Comparison of ENCODE assay signal across 8 mouse cellular contexts in the genomic region with DNA sequence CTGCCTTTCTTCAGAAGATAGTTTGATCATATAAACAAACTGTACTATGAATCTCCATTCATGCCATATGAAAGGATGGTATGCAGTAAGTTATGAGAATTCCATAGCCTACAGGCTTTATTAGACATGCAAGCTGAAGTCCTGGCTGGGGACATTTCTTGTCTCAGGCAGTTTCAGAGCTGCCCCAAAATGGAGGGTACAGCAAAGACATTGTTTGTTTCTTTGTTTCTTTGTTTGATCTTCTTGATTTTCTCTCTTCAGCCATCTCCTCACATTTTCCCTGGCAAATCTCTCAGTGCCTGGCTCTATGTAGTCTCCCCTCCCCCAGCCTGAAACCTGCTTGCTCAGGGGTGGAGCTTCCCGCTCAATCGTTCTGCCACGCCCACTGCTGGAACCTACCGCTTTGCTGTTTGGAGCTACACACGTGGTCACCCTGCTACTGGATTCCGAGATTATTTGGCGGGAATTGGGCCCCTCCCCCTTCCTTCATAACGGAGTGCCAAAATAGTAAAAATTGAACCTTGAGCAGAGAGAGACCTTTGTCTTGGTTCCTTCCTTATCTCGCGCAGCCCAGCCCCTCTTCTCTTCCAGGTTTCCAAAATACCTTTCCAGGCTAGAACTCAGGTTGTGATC. TPM values are rescaled to one million over a fixed set of nuclear protein-coding genes. Genes with fewer than 3 reads are reported as not detected.
A peak's percentile ranks its signal among the peaks of the same experiment; 100 is the strongest.
DNase-seq lines count a peak whose midpoint lies in the region; ATAC-seq and TF ChIP-seq lines count a peak whose summit lies in the region.
"Not testable (repeated sequence)": the region's sequence is repeated elsewhere in the genome, so short reads cannot be mapped to it uniquely, and the experiment has no call there.

No protein-coding gene starts in this region.

- peak overlapping the region; percentile 36 for H3K4me2 ChIP-seq in forebrain, embryonic 15.5 days (replicated peaks)
- peak overlapping the region; percentile 26; the same call in 1 of the 2 replicates for H3K4me2 ChIP-seq in hindbrain, embryonic 12.5 days (replicated peaks)
- H3K4me2 ChIP-seq in kidney, embryonic 15.5 days: peak overlapping the region; percentile 46
- peak overlapping the region; percentile 51 for H3K4me2 ChIP-seq in liver, embryonic 13.5 days
- peak overlapping the region; percentile 9 for H3K4me2 ChIP-seq in midbrain, embryonic 14.5 days (ENCODE audit: low read length)
- peak overlapping the region; percentile 22; the same call in 1 of the 2 replicates for H3K4me2 ChIP-seq in stomach, embryonic 14.5 days (replicated peaks; ENCODE audit: low read depth, low read length)

- ATAC-seq in G1E (ENCODE audit: extremely low read depth, insufficient number of reproducible peaks, low FRiP score, poor library complexity, severe bottlenecking); forebrain, embryonic 15.5 days (replicated peaks); hindbrain, embryonic 12.5 days (ENCODE audit: low FRiP score); kidney, embryonic 15.5 days (replicated peaks; ENCODE audit: low FRiP score); liver, embryonic 13.5 days (ENCODE audit: low read depth); midbrain, embryonic 14.5 days (ENCODE audit: low FRiP score, low TSS enrichment); stomach, embryonic 14.5 days (ENCODE audit: insufficient number of reproducible peaks, insufficient read depth, low FRiP score, low read depth): not testable (repeated sequence)

- 3% methylated on average over 10 of the region's 10 CpGs for WGBS in embryonic facial prominence, embryonic 10.5 days
- WGBS in forebrain, embryonic 15.5 days: 2% methylated on average over 10 of the region's 10 CpGs
- 7% methylated on average over 10 of the region's 10 CpGs for WGBS in hindbrain, embryonic 12.5 days
- 5% methylated on average over 10 of the region's 10 CpGs for WGBS in kidney, embryonic 15.5 days
- 3% methylated on average over 10 of the region's 10 CpGs for WGBS in liver, embryonic 13.5 days (ENCODE audit: insufficient replicate concordance)
- WGBS in midbrain, embryonic 14.5 days: 3% methylated on average over 10 of the region's 10 CpGs
- WGBS in stomach, embryonic 14.5 days: 4% methylated on average over 10 of the region's 10 CpGs

- not testable (repeated sequence) for DNase-seq in G1E (ENCODE audit: low spot score); midbrain, embryonic 14.5 days
- peak; percentile 61 for DNase-seq in embryonic facial prominence, embryonic 10.5 days (ENCODE audit: low spot score)
- DNase-seq in liver, embryonic 13.5 days: peak; percentile 64

- not testable (repeated sequence) for H3K9ac ChIP-seq in forebrain, embryonic 15.5 days (replicated peaks); hindbrain, embryonic 12.5 days; kidney, embryonic 15.5 days; liver, embryonic 13.5 days; midbrain, embryonic 14.5 days (replicated peaks; ENCODE audit: low read length); stomach, embryonic 14.5 days (replicated peaks; ENCODE audit: low read depth, low read length)

- not testable (repeated sequence) for H3K9me3 ChIP-seq in G1E (replicated peaks); embryonic facial prominence, embryonic 10.5 days; forebrain, embryonic 15.5 days; hindbrain, embryonic 12.5 days (replicated peaks); kidney, embryonic 15.5 days (replicated peaks); liver, embryonic 13.5 days (replicated peaks); midbrain, embryonic 14.5 days (ENCODE audit: control insufficient read depth, low read length); stomach, embryonic 14.5 days (ENCODE audit: control insufficient read depth, low read depth, low read length)

- not testable (repeated sequence) for H3K36me3 ChIP-seq in G1E (replicated peaks); embryonic facial prominence, embryonic 10.5 days (replicated peaks); forebrain, embryonic 15.5 days; hindbrain, embryonic 12.5 days; kidney, embryonic 15.5 days; liver, embryonic 13.5 days; midbrain, embryonic 14.5 days (ENCODE audit: control insufficient read depth, insufficient read depth, low read length); stomach, embryonic 14.5 days (ENCODE audit: control insufficient read depth, insufficient read depth, low read length)

- peaks cover 18% of the 10 kb centered on the region for H3K4me1 ChIP-seq in G1E (ENCODE audit: insufficient read depth, low read depth, low read length)
- H3K4me1 ChIP-seq in embryonic facial prominence, embryonic 10.5 days: peaks cover 18% of the 10 kb centered on the region
- not testable (repeated sequence) for H3K4me1 ChIP-seq in forebrain, embryonic 15.5 days; hindbrain, embryonic 12.5 days; midbrain, embryonic 14.5 days (ENCODE audit: control insufficient read depth, insufficient read depth, low read length); stomach, embryonic 14.5 days (ENCODE audit: control insufficient read depth, insufficient read depth, low read length)
- H3K4me1 ChIP-seq in kidney, embryonic 15.5 days: peaks cover 10% of the 10 kb centered on the region
- peaks cover 24% of the 10 kb centered on the region for H3K4me1 ChIP-seq in liver, embryonic 13.5 days (replicated peaks)

- not testable (repeated sequence) for H3K27ac ChIP-seq in embryonic facial prominence, embryonic 10.5 days (replicated peaks); forebrain, embryonic 15.5 days (replicated peaks); hindbrain, embryonic 12.5 days; kidney, embryonic 15.5 days; liver, embryonic 13.5 days; midbrain, embryonic 14.5 days (replicated peaks; ENCODE audit: low read depth, low read length); stomach, embryonic 14.5 days (ENCODE audit: low read length)

- H3K27me3 ChIP-seq in G1E (ENCODE audit: insufficient read depth, low read length); forebrain, embryonic 15.5 days; midbrain, embryonic 14.5 days (ENCODE audit: control insufficient read depth, insufficient read depth, low read length); stomach, embryonic 14.5 days (ENCODE audit: control insufficient read depth, insufficient read depth, low read length): not testable (repeated sequence)
- peaks cover 48% of the 10 kb centered on the region for H3K27me3 ChIP-seq in embryonic facial prominence, embryonic 10.5 days (replicated peaks; ENCODE audit: low read depth, poor library complexity, severe bottlenecking)
- peaks cover 28% of the 10 kb centered on the region for H3K27me3 ChIP-seq in hindbrain, embryonic 12.5 days
- H3K27me3 ChIP-seq in kidney, embryonic 15.5 days: peaks cover 25% of the 10 kb centered on the region
- H3K27me3 ChIP-seq in liver, embryonic 13.5 days: peaks cover 30% of the 10 kb centered on the region

- H3K4me3 ChIP-seq in G1E (ENCODE audit: low read depth, low read length): peak overlapping the region; percentile 23; the same call in 1 of the 2 replicates
- H3K4me3 ChIP-seq in embryonic facial prominence, embryonic 10.5 days: peak overlapping the region; percentile 39
- peak overlapping the region; percentile 21 for H3K4me3 ChIP-seq in forebrain, embryonic 15.5 days
- H3K4me3 ChIP-seq in hindbrain, embryonic 12.5 days; liver, embryonic 13.5 days (replicated peaks); midbrain, embryonic 14.5 days (replicated peaks; ENCODE audit: low read depth, low read length); stomach, embryonic 14.5 days (ENCODE audit: low read depth, low read length): not testable (repeated sequence)
- H3K4me3 ChIP-seq in kidney, embryonic 15.5 days (replicated peaks): peak overlapping the region; percentile 14; the same call in 1 of the 2 replicates

- not testable (repeated sequence) for TF ChIP-seq CTCF in G1E (IDR thresholded peaks at IDR 0.05; ENCODE audit: low read depth, low read length)

RNA-seq across cellular contexts. Expression of a gene that starts 23.6 kb away (rescaled TPM):
- total RNA-seq in G1E (2014; fragmentation: Nextera tagmentation) (7.3 and 9.3 TPM in 2 replicates), G1E (2017) (99.6 and 123 TPM in 2 replicates)
- 0.91 and 1.5 TPM in 2 replicates for polyA plus RNA-seq in G1E (2012)
- polyA plus RNA-seq in embryonic facial prominence, embryonic 10.5 days (2016; fragmentation: Nextera tagmentation; extraction: Ambion mirVana): 3.8 and 5.5 TPM in 2 replicates
- 8.7 and 8.8 TPM in 2 replicates for polyA plus RNA-seq in forebrain, embryonic 15.5 days (2015; fragmentation: Nextera tagmentation; extraction: Ambion mirVana)
- 7.2 and 9.1 TPM in 2 replicates for polyA plus RNA-seq in hindbrain, embryonic 12.5 days (2016; fragmentation: Nextera tagmentation; extraction: Ambion mirVana)
- 7.8 and 10.5 TPM in 2 replicates for polyA plus RNA-seq in kidney, embryonic 15.5 days (2015; fragmentation: Nextera tagmentation; extraction: Ambion mirVana)
- 17.9 and 23.1 TPM in 2 replicates for polyA plus RNA-seq in liver, embryonic 13.5 days (2015; fragmentation: Nextera tagmentation; extraction: Ambion mirVana)
- 2.5 and 8.3 TPM in 2 replicates for polyA plus RNA-seq in midbrain, embryonic 14.5 days (2014; fragmentation: Nextera tagmentation; extraction: Ambion mirVana)
- polyA plus RNA-seq in stomach, embryonic 14.5 days (2014; fragmentation: Nextera tagmentation; extraction: Ambion mirVana): 11.1 and 14.8 TPM in 2 replicates

RNA-seq across cellular contexts. Expression of a gene that starts 25.4 kb away (rescaled TPM):
- total RNA-seq in G1E (2014; fragmentation: Nextera tagmentation): 10.0 and 11.9 TPM in 2 replicates
- 0.64 and 0.76 TPM in 2 replicates for total RNA-seq in G1E (2017)
- polyA plus RNA-seq in G1E (2012): 0.81 and 1.0 TPM in 2 replicates
- 1.1 and 2.0 TPM in 2 replicates for polyA plus RNA-seq in embryonic facial prominence, embryonic 10.5 days (2016; fragmentation: Nextera tagmentation; extraction: Ambion mirVana)
- polyA plus RNA-seq in forebrain, embryonic 15.5 days (2015; fragmentation: Nextera tagmentation; extraction: Ambion mirVana): 4.0 and 10.3 TPM in 2 replicates
- polyA plus RNA-seq in hindbrain, embryonic 12.5 days (2016; fragmentation: Nextera tagmentation; extraction: Ambion mirVana): 9.8 and 14.1 TPM in 2 replicates
- polyA plus RNA-seq in kidney, embryonic 15.5 days (2015; fragmentation: Nextera tagmentation; extraction: Ambion mirVana): 2.0 and 2.1 TPM in 2 replicates
- 1.8 and 2.5 TPM in 2 replicates for polyA plus RNA-seq in liver, embryonic 13.5 days (2015; fragmentation: Nextera tagmentation; extraction: Ambion mirVana)
- polyA plus RNA-seq in midbrain, embryonic 14.5 days (2014; fragmentation: Nextera tagmentation; extraction: Ambion mirVana): 2.7 and 4.2 TPM in 2 replicates
- 2.6 and 2.8 TPM in 2 replicates for polyA plus RNA-seq in stomach, embryonic 14.5 days (2014; fragmentation: Nextera tagmentation; extraction: Ambion mirVana)
